Mouse (Mus musculus) cerebellum, postnatal 36 days (tissue): ENCODE measurements around the gene Dnajc22.

Experiments used
- DNase-seq, 2 experiments: peaks; one replicate each; pipeline ENCODE4 v3.0.0; 2021 to 2022; ENCODE audit warnings: mixed read lengths in 2 of 2

Dnajc22 gene

GRCm38 (mm10) chr15:99116539-99116938 is 23.6 kb downstream of the Dnajc22 start:
- no peak for DNase-seq

DNA sequence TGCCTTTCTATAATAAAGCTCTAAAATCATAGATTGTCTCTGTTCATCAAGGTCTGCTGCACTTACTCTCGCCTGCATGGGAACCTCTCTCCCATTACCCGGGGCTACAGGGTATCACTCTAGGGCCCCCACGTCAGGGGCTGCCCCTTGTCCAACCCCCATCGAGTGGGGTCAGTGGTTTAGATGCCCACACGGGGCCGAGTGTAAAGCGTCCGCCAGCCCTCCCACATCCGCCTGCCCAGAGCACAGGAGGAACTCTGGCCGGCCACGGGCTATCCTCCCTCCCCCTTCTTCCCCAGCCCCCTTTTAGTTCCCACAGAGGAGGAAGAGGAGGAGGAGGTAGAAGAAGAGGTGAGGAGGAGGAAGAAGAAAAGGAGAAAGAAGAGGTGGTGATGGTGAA is 27.8 kb downstream of the Dnajc22 start:
- DNase-seq = no peak

DNA sequence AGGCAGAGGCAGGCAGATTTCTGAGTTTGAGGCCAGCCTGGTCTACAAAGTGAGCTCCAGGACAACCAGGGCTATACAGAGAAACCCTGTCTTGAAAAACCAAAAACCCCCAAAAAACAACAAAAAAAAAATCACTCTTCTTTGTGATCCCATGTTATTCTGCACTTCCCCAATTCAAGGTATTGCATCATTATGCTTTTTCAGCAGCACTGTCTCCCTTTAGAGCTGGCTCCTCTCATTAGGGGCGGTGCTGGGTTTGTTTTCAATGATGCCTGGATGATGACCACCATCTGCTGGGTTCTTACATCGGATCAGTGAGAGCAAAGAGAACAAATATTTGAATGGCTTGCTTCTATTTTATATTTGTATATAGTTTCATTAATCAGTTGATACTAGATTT is 29.7 kb downstream of the Dnajc22 start:
- no peak for DNase-seq

- DNase-seq = no peak
Measured at GRCm38 (mm10) chr15:99125711-99126080, 32.7 kb downstream of the Dnajc22 start, which contains the start of gene Spats2. Gene Spats2, plus strand, starts transcription at chr15:99125916.

DNA sequence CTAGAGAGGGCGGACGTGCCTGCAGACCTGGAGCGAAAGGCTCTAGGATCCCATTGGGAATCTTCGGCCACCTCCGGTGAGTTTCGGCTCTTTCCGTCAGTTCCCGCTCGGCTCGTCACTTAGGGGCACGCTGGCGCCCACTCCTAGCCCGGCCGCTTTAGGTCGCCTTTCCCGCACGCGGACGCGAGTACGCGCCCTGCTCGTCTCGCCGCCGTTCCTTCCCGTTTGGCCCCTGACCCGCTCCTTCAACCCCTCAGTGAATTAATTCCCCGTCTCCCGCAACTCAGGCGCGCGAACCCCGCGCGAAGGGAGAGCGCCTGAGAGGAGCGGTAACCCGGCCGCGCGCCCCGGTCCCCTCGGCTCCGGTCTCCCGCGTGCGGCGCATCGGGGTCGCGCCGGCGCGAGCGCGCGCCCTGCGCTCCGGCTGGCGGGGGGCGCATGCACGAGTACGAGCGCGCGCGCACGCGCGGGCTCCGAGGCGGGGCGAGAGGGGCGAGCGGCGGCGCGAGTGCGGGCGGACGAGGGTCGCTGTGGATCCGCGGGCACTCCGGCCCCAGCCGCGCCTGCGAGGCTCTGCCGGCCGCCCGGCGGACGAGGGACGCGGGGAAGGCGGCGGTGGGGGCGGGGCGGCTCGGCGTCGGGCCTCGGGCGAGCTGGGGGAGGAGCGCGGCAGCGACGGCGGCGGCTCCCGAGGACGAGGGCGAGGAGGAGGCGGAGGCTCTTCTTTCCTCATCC is 33.3 kb downstream of the Dnajc22 start:
- peak; percentile 92 to 95 for DNase-seq

DNA sequence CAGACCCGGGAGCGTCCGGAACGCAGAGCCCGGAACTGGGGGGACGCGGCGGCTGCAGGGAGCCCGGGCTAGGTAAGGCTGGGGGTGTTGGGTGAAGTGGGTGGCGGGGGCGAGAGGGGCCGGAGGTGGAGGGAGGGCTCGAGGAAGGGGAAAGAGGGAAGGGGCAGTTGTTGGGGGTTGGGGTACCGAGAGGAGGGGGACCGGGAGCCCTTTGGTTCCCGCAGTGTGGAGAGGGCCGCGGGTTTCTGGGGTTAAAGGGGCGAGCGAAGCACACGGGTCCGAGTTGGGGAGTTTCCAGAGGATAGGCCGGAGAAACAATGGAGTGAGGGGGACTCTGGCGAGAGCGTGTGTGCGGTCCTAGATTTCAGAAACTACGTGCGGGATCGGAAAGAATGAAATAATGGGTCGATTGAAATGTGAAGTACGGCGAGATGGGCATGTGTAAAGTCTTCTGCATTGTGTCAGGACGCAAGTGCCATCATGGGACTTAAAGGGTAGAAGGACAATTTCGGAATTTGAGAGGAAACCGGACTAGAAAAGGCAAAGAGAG is 33.9 kb downstream of the Dnajc22 start:
- DNase-seq = peak in 1 of 2 experiments; percentile 28

DNA sequence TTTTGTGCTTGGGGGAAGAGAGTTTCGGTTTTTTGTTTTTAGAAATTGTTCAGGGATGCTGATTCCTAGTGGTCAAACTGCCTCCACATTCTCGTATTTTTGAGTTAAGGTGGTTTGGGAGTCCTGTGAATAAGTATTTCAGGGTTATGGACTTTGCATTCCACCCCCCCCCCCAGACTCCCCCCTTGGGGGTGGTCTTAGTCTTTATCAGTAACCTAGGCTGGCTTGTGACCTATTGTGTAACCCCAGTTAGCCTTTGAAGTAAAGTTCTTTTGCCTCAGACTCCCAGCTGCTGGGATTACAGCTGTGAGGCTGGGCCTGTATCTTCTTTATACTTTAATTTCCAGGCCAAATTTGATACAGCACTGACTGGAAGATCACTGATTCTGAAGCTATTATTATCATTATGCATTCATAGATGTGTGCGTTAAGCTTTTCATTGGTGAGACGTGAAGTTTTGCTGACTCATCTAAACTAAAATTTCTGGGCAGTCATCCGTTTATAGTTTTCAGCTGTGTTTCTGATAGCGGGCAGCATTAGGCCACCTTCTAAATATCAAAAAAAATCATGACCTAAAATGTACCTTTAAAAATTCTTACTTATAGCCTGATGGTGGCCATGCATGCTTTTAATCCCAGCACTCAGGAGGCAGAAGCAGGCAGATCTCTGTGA is 35.0 kb downstream of the Dnajc22 start:
- DNase-seq = no peak

GRCm38 (mm10) chr15:99129441-99129840 is 36.5 kb downstream of the Dnajc22 start:
- DNase-seq = no peak

DNA sequence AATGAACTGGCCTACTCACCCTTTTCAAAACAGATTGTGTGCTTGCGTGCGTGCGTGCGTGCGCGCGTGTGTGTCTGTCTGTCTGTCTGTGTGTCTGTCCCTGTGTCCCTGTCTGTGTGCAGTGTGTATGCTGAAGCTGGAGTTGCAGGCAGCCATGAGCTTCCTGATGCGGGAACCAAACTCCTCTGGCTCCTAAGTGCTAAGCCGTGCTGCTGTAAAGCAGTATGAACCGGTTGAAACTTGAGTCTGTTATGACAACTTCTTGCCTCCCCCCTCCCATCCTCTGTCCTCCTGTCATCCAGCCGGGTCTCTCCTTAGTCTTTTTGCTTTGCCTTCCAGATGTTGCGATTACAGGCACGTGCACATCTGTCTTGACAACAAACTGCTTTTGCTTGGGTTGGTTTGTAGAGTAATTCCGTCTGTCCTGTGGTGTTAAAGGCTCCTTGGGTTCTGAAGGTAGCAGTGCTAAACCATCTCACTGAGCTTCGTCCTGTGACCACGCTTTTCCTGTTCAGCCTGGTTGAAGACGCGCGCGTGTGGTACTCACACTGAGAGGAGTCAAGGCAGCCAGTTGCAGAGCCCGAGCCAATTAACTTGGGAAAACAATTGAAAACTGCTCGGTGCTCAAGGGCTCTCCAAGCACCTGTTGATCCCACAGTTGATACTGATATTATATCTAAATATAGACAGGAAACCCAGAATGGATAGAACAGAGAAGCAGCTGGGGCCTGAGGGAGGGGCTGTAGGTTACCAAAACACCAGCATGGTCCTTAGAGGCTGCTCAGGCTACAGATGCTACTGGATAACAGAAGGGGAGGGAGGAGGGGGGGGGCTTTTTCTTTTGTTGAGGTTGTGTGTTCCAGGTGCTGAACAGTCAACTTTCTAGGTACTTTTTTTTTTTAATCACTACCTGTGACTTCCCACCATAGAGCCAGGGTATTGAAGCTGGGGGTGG is 37.3 kb downstream of the Dnajc22 start:
- no peak for DNase-seq

GRCm38 (mm10) chr15:99138389-99138788 is 45.4 kb downstream of the Dnajc22 start:
- no peak for DNase-seq

- peak; percentile 57 to 65 for DNase-seq
Measured at GRCm38 (mm10) chr15:99139669-99140068, 46.7 kb downstream of the Dnajc22 start.

- no peak for DNase-seq
Measured at GRCm38 (mm10) chr15:99150516-99150915, 57.5 kb downstream of the Dnajc22 start.

DNA sequence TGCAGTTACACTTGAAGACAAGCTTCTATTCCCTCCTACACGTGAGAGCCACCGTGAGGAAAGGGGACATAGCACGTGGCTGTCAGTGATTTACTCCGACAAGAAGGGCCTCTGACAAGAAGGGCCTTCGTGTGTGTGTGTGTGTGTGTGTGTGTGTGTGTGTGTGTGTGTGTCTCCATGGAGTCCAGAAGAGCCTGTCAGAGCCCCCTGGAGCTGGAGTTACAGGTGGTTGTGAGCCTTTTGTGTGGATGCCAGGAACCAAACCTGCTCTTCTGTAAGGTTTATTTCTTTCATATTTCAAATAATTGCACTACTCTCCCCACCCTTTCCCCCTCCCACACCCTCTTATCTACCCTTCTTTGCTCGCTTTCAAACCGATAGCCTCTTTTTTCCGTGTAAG is 58.4 kb downstream of the Dnajc22 start:
- no peak for DNase-seq

DNA sequence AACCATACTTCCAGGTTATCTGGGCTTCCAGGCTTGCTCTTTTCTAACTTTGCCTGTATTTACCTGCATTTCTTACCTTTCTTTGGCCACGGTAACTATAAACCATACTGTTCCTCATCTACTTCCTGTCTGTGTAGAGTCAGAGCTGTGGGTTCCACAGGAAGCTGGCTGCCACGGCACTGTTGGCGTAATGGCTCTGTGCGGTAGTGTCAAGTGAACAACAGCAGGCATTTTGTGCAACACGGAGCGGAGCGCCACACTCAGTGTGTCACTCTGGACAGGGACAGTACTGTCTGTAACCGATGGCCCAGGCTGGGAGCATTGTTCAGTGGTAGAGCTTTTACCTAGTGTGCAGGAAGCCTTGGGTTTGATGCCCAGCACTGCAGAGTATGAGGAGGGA is 60.5 kb downstream of the Dnajc22 start:
- no peak for DNase-seq
